Mouse (Mus musculus): Measurements from ENCODE around the gene Glrx.

DNA sequence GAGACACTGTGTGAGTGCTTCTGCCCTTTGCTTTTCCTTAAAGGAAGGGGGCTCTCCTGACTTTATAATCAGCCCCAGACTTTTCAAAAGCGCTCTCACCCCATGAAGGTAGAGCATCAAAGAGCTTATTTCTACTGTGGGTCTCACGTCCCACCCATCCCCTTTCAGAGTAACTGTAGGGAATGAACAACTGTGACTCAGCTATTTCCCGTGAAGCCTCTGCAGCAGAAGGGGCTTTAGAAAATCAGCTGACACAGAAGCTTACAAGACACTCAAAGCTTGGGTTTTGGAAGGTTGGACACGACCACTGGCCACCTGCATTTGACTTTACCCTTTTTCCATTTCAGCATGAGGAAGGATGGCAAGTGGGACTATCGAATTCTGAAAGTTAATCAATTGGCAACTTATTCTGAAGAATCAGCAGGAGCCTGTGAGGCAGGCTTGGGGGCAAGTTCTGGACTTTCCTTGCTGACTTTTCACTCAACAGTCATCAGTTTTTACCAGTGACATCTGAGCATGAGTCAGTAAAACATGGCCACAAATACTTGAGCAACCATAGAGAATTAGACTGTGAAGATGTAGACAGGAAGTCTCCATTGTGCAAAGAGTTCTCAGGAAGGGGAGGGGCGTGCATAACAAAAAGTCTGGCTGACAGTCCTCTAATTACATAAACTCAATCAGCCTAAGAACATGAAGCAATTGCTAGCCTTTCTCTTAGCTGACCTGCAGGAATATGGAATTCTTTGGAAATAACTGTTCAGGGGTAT lies 45.6 kb upstream of the Glrx start:
- TF ChIP-seq POLR2A (IDR thresholded peaks at IDR 0.05; ENCODE audit: borderline replicate concordance, insufficient read depth, low read length) = no peak
- no peak for TF ChIP-seq CTCF (IDR thresholded peaks at IDR 0.05; ENCODE audit: borderline replicate concordance, insufficient read depth, low read depth, low read length)
